Mouse (Mus musculus) liver, adult 2 months (tissue): ENCODE data around the gene Parm1. TPM values are rescaled to one million over a fixed set of nuclear protein-coding genes. Genes with fewer than 3 reads are reported as not detected.

ENCODE experiments used
- DNase-seq: peaks from one replicate; pipeline ENCODE4 v3.0.0-alpha.2; 2011; ENCODE audit warnings: low read depth, low spot score; ENCODE audit errors: extremely low read depth
- H3K27ac ChIP-seq: fragments of 200-500 bp; replicated peaks from 2 replicates; pipeline ENCODE4 v1.5.1; 2012; ENCODE audit warnings: low read depth, mild to moderate bottlenecking, control low read depth, inconsistent platforms, low read length; ENCODE audit not compliant: insufficient read depth
- H3K27me3 ChIP-seq: fragments of 200-500 bp; 2 replicates; pipeline ENCODE4 v1.6.1; 2012; ENCODE audit warnings: mild to moderate bottlenecking, moderate library complexity, low read length, inconsistent platforms; ENCODE audit not compliant: control insufficient read depth, insufficient read depth
- H3K36me3 ChIP-seq: fragments of 200-500 bp; 2 replicates; pipeline ENCODE4 v1.6.1; 2012; ENCODE audit warnings: low read length, inconsistent platforms; ENCODE audit not compliant: control insufficient read depth, insufficient read depth
- H3K4me1 ChIP-seq: fragments of 200-500 bp; 2 replicates; pipeline ENCODE4 v1.6.1; 2011; ENCODE audit warnings: low read length; ENCODE audit not compliant: control insufficient read depth, insufficient read depth
- H3K4me3 ChIP-seq: fragments of 200-500 bp; 2 replicates; pipeline ENCODE4 v1.5.1; 2011; ENCODE audit warnings: low read depth, mild to moderate bottlenecking, control low read depth, low read length, moderate library complexity; ENCODE audit not compliant: insufficient read depth
- H3K79me2 ChIP-seq: fragments of 200-500 bp; 2 replicates; pipeline ENCODE4 v1.6.1; 2012; ENCODE audit warnings: inconsistent platforms, mild to moderate bottlenecking, low read length, moderate library complexity; ENCODE audit not compliant: control insufficient read depth, insufficient read depth
- H3K9ac ChIP-seq: fragments of 200-500 bp; 2 replicates; pipeline ENCODE4 v1.6.1; 2012; ENCODE audit warnings: low read depth, mild to moderate bottlenecking, control low read depth, inconsistent platforms, low read length
- CTCF ChIP-seq: fragments of 200-500 bp; IDR thresholded peaks from 2 replicates; pipeline ENCODE4 v1.5.1; 2011; ENCODE audit warnings: low read depth, low read length, control low read depth
- POLR2A ChIP-seq: fragments of 200-500 bp; IDR thresholded peaks from 2 replicates; pipeline ENCODE4 v1.6.1; 2011; ENCODE audit warnings: low read length, control low read depth; ENCODE audit not compliant: insufficient read depth; ENCODE audit errors: extremely low read depth
- WGBS: fragments of 180-500 bp; shearing (Covaris S2); methylation state at CpG from one replicate; pipeline ENCODE4 v1.1.7; 2018; 5-methylcytosine and 5-hydroxymethylcytosine counted together
- polyA plus RNA-seq: library from polyadenylated mRNA; depleted of rRNA; stranded (reverse); fragments of >200 nt; gene quantifications from 2 replicates; pipeline ENCODE4 v1.2.3, GENCODE M21; 2012
- total RNA-seq: library from RNA; depleted of rRNA; stranded (reverse); fragments of >200 nt; gene quantifications from 2 replicates; pipeline ENCODE4 v1.2.3, GENCODE M21; 2014

Parm1 gene
- total and polyA plus RNA-seq, 2 experiments: under 0.01 to 0.05 TPM

DNA sequence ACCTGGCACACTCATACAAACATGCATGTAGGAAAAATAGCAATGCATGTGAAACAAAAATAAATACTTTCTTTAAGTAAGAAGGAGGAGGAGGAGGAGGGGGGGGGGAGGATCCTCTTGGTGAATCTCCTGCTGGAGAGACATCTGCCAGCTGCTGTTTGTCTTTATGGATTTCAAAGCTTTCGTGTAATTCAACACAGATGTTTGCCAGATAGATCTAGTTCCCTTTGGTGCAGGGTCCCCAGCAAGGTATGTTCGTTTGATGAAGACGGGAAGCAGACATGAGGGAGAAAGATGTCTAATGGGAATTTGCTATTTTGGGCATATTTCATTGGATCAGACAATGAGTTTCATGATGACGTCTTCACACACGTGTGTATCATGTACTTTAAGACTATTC, 23.0 kb upstream of the Parm1 start:
- TF ChIP-seq CTCF (no peak), POLR2A (no peak)
- WGBS: 76% methylated on average over 5 of the region's 5 CpGs
- Histone ChIP-seq H3K36me3 (no peaks in the 10 kb centered on the region), H3K27me3 (no peaks in the 10 kb centered on the region), H3K27ac (no peak overlapping the region), H3K4me3 (no peak overlapping the region), H3K4me1 (no peaks in the 10 kb centered on the region), H3K79me2 (no peaks in the 10 kb centered on the region), H3K9ac (no peak overlapping the region)
- no peak for DNase-seq

DNA sequence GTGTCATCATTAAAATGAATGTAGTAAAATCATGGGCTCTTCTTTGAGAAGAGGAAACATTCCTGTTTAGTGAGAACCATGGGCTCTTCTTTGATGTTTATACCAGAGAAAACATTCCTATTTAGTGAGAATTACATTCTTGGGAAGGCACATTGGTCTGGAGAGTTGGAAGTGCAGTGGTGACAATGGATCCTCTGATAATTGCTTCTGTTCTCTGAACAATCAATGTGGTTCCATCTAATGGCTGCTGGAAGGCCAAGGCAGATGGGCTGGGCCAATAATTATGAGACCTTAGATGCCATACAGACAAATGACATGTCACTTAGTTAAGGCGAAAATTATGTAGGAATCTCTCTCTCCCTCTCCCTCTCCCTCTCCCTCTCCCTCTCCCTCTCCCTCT, 16.1 kb upstream of the Parm1 start:
- WGBS: 64% methylated on average over 1 of the region's 1 CpGs
- Histone ChIP-seq H3K27ac (no peak overlapping the region), H3K79me2 (no peaks in the 10 kb centered on the region), H3K36me3 (no peaks in the 10 kb centered on the region), H3K4me3 (no peak overlapping the region), H3K4me1 (no peaks in the 10 kb centered on the region), H3K9ac (no peak overlapping the region), H3K27me3 (no peaks in the 10 kb centered on the region)
- no peak for DNase-seq
- TF ChIP-seq CTCF (no peak), POLR2A (no peak)

DNA sequence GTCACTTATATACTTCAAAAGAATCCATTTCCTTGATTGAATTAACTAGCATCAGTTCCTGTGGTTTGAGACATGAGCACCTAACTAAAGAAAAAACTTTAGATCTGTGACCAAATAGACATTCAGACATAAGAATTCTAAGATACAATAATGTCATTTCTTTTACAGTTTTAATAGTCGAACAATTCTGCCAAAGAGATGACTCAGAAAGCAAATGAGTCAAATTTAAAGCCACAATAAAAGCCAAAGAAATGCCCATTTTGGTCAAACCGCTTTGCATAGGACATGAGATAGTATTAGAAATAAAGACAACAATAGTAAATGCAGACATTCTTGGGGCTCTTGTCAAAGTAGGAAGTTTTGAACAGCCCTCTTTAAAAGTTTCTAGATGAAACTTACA, 15.0 kb upstream of the Parm1 start:
- Histone ChIP-seq H3K4me1 (no peaks in the 10 kb centered on the region), H3K79me2 (no peaks in the 10 kb centered on the region), H3K4me3 (no peak overlapping the region), H3K36me3 (no peaks in the 10 kb centered on the region), H3K27ac (no peak overlapping the region), H3K9ac (no peak overlapping the region), H3K27me3 (no peaks in the 10 kb centered on the region)
- DNase-seq: no peak
- TF ChIP-seq POLR2A (no peak), CTCF (no peak)
- WGBS: 82% methylated on average over 2 of the region's 2 CpGs

DNA sequence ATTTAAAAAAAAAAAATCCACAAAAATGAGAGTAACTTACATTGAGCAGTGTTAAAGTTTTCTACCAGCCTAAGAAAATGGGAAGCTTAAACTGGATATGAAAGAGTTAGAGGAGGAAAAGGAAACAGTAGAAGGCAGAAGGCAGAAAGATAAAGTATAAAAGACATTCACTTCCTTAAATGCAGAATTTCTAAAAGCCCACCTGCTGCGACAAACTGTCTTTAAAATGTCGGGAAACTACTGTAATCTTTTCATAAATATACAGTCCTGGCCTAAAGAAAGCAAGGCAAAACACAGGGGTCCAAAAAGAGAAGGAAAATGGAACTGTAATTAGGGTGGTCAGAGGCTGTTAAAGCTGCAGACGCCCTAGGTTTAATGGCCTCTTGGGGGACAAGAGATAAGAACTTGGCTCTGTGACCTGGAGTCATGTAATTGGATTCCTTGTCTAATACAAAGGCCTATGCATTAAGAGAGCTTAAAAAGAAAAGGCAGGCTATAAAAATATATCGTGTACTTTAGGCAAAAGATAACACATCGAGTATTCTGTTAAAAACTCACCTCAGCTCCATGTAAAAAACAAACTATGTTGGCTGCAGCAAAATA, 13.0 kb upstream of the Parm1 start:
- no peaks in the 10 kb centered on the region for H3K36me3 ChIP-seq

DNA sequence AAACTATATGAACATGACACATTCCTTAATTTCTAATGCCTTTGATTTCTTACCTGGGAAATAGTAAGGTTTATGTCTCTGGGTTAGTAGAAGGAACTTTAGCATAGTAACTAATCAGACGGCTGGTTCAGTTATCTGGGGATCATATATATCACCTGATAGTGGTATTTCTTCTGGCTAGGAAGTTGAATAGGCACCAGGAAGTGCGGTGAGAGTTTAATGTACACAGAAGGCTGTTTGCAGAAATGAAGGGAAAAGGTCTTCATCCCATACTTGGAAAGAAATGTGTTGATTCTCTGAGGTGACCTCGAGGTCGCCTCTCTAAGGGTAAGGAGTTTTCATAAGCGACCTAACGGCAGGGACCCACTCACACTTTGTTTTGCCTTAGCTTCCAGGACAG, 338 bp upstream of the Parm1 start:
- Histone ChIP-seq H3K36me3 (no peaks in the 10 kb centered on the region), H3K27ac (no peak overlapping the region), H3K4me3 (no peak overlapping the region), H3K9ac (no peak overlapping the region), H3K4me1 (peaks cover 3% of the 10 kb centered on the region), H3K27me3 (no peaks in the 10 kb centered on the region), H3K79me2 (no peaks in the 10 kb centered on the region)
- WGBS: 15% methylated on average over 6 of the region's 6 CpGs
- no peak for TF ChIP-seq CTCF
- TF ChIP-seq POLR2A: no peak
- no peak for DNase-seq

More for the DNA sequence above, 13.0 kb upstream of the Parm1 start:
- Histone ChIP-seq H3K79me2 (no peaks in the 10 kb centered on the region), H3K27me3 (no peaks in the 10 kb centered on the region), H3K27ac (no peak overlapping the region), H3K4me1 (no peaks in the 10 kb centered on the region), H3K9ac (no peak overlapping the region), H3K4me3 (no peak overlapping the region)
- WGBS: 55% methylated on average over 5 of the region's 5 CpGs
- TF ChIP-seq POLR2A (no peak), CTCF (no peak)
- DNase-seq: no peak

DNA sequence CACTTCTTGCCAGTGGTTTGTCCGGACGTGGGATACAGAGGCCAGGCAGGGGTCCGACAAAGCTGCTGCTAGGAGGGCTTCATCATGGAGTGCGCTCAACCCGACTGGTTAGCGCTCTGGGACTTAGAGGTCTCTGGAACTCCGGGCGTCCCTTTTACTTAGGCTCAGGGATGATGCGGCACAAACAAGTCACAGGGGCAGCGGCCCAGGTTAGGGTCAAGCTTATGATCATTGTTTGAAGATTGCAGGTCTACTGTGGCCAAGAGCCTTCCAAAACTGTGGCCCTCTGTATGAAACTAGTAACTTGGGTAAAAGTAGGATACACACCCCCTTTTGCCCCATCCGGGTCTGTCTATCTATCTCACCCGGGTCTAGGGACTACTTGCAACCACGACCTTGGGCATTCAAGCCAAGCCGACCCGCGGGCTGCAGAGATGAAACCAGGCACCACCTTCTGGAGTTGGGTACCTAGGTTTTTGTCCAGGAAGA, 931 bp downstream of the Parm1 start:
- Histone ChIP-seq H3K9ac (no peak overlapping the region), H3K4me1 (peaks cover 3% of the 10 kb centered on the region), H3K27me3 (no peaks in the 10 kb centered on the region), H3K79me2 (no peaks in the 10 kb centered on the region), H3K4me3 (no peak overlapping the region), H3K36me3 (no peaks in the 10 kb centered on the region), H3K27ac (no peak overlapping the region)
- DNase-seq: no peak
- WGBS: 3% methylated on average over 16 of the region's 16 CpGs
- TF ChIP-seq CTCF (no peak), POLR2A (no peak)
